Mouse (Mus musculus): Measurements from ENCODE around the gene Spcs2.
"Not testable (repeated sequence)": the region's sequence is repeated elsewhere in the genome, so short reads cannot be mapped to it uniquely, and the experiment has no call there.

Gene Spcs2

DNA sequence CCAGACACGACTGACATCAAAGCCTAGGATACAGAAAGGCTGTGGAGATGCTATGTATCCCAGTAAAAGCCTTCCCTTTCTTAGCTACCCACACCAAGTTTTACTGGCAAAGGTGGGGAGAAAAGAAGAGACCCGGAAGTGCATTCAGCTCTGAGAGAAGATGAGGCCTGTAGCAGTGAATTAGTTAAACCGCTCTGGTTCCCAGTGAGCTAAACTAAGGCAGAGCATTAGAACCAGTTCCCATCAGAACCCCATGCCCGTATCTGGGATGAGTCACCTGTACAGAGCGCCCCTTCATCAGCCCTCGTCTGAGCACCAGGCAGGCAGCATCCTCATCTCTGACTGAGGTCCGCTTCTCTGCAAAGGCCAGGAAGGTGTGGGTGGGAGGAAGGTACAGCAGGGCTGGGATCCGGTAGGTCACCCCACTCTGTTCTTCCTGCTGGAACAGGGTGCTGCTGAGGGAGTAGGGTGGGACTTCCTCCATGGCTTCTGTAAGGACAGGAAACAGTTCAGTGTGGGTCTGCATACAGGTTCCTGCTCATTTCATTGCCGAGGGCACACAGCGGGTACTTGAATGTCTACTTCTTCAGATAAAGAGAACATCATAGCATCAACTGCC, 40.1 kb downstream of the Spcs2 start:
- DNase-seq: peak; percentile 51

DNA sequence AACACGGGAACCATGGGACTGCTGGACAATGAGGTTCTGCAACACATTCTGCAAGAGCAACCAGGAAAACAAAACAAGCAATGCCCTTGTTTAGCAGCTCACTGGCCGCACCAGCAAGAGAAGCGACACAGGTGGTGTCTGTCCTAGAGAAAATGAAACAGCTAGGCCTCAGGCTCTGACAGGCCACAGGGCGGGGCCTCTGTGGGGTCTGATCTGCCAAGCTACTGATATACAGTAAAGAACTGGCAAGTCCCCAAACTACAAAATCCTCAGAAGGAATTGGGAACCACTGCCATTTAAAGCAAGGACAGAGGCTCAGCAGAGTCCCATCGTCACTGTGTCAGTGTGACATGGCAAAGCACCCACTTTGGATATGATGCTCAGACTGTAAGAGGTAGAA, 40.8 kb downstream of the Spcs2 start:
- DNase-seq: peak; percentile 61

DNA sequence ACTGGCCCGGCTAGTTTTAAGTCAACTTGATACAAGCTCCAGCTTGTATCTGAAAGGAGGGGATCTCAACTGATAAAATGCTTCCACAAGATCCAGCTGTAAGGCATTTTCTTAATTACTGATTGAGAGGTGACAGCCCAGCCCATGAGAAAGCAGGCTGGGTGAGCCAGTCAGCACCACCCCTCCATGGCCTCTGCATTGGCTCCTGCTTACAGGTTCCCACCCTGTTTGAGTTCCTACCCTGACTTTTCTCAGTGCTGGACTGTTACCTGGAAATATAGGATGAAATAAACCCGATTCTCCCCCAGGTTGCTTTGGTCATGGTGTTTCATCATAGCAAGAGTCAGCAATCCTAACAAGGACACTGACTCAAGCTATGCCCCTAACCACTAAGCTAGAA, 41.3 kb downstream of the Spcs2 start:
- DNase-seq: no peak

GRCm38 (mm10) chr7:99818181-99818725, 45.0 kb downstream of the Spcs2 start:
- DNase-seq: peak; percentile 82

DNA sequence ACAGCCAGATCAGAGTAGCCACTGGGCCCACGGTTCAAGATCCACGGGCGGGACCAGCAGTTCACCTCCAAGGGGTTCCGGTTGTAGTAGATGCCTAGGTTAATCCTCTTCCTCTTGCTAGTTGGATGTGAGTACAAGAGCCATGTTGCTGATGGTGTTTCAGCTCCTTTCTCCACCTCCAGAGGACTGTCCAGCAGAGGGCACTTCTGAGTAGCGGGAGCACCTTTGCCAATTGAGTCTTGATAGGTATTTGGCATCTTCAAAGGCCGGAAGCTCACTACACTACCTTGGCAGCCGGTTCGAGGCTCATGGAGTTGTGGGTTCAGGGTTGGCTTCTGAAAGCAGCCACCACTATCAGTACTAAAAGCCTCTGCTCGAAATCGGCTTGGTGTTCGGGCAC, 49.9 kb downstream of the Spcs2 start:
- DNase-seq: peak; percentile 77

GRCm38 (mm10) chr7:99811661-99812060, 51.6 kb downstream of the Spcs2 start:
- no peak for DNase-seq

DNA sequence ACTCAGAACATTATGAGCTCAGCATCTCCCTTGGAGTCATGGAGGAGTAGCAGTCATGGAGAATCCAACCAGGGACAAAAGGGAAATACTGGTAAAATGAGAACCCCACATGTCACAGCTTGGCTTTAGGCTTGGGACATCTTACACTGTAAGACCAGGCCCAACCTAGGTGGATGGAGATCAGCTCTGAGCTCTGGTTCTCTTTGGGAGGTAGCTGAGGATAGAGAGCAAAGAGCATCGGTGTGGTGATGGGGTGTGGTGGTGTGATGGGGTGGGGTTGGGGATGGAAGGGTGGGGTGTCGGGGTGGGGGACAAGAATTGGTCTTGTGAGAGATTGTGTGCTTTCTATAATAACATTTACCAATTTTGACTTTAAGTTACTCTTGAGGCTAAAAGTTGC, 52.4 kb downstream of the Spcs2 start:
- DNase-seq: no peak

DNA sequence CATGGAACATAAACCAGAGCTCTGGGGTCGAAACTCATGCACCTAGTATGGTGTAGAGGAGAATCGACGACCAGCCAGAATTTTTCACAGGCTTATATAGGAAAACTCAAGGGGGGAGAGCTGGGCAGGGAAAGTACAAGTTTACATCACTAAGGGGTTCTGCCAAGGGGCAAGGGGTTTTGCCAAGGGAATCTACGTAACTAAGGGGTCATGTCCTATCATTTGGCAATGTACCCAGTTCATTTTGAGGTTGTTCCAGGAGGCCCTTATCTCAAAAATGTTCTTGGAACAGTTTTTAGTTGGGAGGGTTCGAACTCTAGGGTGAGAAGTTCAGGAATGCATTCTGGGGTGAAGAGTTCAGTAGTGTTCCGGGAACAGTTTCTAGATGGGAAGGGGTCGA, 56.2 kb downstream of the Spcs2 start:
- not testable (repeated sequence) for DNase-seq

DNA sequence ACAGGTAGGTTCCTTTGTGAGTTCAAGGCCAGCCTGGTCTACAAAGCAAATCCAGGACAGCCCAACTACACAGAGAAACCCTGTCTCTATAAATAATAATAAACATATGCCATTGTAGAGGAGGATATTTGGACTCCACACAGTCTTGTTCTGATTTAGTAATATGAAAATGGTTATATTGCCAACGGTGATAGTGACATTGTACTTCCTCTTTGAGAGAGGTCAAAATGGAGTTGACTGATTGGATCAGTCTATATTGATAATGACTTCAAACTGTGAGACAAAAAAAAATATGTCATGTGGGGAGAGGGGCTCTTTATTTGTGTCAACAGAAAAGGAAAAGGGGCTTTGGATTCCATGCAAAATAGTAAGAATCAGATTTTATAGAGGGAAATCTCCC, 57.9 kb downstream of the Spcs2 start:
- no peak for DNase-seq

DNA sequence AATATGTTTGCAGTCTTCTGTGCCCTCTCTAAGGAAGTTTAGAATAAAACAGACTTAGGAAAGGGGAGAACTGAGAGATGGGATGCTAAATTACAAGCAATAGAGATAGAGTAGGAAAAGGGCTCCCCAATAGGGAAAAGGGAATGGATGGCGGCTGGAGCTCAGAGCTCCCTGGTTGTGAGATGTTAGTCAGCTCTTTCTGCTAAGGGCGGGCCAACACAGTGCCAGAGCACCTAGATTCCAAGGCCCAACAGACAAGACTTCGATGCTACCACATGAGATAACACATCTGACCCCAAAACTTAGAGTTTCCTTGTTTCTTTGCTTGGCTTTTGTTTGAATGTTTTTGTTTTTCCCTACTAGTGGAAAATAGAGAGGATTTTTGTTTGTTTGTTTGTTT, 59.2 kb downstream of the Spcs2 start:
- DNase-seq: not testable (repeated sequence)

DNA sequence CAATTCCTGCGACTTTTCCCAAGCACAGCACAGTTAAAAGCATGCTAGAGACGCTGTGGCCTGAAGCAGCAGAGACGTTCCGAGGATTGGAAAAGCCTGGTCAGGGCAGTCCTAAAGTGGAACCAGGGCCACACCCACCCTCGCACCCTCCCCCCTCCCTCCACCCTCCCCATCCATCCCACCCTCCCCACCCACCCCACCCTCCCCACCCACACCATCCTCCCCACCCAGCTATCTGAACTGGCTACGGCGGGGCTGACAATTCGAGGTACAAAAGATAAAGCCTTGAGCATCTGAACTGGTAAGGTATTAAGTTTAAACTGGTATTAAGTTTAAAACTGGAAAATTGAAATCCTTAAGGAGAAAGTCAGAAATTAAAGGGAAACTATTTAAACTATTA, 59.7 kb downstream of the Spcs2 start:
- no peak for DNase-seq

GRCm38 (mm10) chr7:99799118-99799517, 64.1 kb downstream of the Spcs2 start:
- DNase-seq: no peak

DNA sequence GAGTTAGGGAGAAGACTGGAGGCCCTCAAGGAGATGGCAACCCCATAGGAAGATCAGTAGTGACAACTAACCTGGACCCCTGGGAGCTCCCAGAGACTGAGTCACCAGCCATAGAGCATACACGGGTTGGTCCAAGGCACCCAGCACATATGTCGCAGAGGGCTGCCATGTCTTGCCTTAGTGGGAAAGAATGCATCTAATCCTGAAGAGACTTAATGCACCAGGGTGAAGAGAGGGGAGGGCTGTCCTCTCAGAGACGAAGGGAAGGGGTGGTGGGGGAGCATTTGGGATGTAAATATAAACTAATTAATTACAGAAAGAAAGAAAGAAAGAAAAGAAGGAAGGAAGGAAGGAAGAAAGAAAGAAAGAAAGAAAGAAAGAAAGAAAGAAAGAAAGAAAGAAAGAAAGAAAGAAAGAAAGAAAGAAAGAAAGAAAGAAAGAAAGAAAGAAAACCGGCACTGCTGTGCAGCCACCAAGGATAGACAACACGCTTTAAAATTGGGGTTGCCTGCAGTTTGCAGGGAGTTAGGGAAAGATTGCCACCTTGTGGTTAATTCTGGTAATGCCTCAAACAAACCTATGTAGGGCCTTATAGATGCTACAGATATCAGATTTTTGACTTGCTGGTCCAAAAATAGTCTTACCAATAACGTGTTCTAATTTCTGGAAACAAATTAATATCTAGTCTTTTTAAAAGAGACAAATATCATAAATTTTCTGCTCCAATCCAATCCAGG, 65.2 kb downstream of the Spcs2 start:
- DNase-seq: peak; percentile 85

GRCm38 (mm10) chr7:99797261-99797660, 66.0 kb downstream of the Spcs2 start:
- DNase-seq: no peak

DNA sequence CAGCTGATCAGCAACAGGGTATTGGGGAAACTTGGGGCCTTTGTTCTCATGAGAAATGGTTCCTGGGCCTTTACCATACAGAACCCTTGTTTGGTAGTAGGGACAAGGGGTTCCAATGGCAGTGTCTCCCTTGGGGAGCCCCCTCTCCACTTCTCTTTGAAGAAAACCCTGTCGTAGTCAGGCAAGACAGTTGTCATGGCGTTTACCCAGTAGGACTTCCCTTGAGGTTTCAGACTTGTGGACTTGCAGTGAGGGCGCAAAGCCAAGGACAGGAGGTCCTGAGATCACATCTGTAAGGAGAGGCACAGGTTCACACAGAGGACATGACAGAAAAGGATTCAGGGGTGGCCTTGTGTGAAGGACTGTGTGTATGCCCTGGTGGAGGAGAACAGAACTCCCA, 66.8 kb downstream of the Spcs2 start:
- no peak for DNase-seq

DNA sequence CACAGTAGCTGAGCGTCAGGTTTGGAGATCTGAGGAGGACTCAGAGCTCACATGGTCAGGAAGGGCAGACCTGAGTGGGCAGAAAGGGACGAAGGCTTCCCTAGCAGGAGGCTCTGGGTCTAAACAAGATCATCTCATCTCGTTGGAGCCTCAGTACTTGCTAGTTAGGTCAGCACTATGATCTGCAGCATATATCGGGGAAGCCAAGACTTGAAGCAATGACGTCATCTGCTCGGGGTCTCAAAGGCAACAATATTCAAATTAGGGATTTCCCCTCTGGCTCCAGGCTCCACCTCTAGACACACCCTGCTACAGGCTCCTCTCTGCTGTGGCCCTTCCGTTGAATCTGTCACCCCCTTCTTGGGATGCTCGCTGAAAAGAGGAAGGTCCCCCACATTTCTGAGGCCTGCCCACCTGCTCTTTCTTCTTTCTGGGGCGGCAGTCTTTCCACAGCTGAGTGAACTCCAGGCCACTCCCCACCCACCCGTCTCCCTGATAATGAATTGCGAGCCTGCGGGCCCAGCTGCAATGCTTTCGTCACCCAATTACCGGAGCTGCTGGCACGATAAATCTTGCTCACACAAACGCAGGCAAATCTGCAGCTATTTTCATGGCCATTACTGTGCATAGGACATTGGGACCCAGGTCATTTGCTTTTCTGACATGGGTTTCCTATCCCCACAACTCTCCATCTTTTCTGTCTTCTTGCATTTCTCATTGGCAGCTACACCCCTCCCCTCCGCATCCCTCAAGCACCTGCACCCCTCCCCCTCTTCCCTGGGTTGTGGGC, 67.9 kb downstream of the Spcs2 start:
- peak; percentile 72 for DNase-seq

GRCm38 (mm10) chr7:99794096-99794495, 69.2 kb downstream of the Spcs2 start:
- DNase-seq: no peak

- no peak for DNase-seq
Observed at GRCm38 (mm10) chr7:99790816-99791215, 72.4 kb downstream of the Spcs2 start.

DNA sequence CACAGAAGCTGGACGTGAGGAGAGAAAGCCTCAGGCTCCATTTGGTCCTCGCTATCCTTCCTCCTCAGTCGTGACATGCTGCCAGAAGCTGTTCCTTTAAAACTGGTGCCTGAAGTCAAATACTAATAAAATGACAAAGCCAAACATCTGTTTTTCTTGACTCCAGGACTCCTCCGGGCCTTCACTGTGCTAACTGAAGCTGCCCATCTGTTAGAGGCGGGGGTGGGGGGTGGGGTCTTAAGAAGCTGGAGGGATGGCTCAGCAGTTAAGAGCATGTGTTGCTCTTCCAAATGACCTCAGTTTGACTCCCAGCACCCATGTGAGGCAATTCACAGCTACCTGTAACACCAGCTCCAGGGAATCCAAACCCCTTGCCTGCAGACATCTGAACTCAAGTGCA, 74.7 kb downstream of the Spcs2 start:
- no peak for DNase-seq

DNA sequence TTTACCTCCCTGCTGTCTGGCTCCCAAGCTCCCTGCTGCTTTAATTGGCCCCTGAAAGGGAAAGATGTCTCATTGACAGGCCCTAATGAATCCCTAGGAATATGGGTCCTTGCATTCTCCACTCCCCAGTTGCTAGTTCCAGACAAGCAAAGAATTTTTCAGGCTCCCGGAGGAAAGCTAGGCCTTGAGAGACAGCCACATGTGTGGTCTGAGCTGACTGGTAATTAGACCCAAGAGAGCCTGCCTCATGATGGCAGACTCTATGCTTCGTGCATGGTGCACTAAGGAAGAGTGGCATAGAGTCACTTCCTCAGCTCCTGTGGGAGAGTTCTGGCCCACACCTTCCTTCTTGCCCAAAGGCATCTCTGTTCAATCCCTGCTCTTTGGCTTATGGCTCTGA, 75.3 kb downstream of the Spcs2 start:
- DNase-seq: no peak
